Mouse (Mus musculus): ENCODE results near the gene Fam166b.
A peak's percentile ranks its signal among the peaks of the same experiment; 100 is the strongest.

Fam166b gene

GRCm38 (mm10) chr4:43428946-43429345, at the start of gene Fam166b:
Fam166b (minus strand) TSS chr4:43429134.
- DNase-seq, result no peak

GRCm38 (mm10) chr4:43478534-43478858, 49.6 kb upstream of the Fam166b start:
- DNase-seq, result no peak

- peak; percentile 91 for DNase-seq
These were observed 49.1 kb upstream of the Fam166b start for GRCm38 (mm10) chr4:43477857-43478533.

- DNase-seq, result no peak
These were observed 47.7 kb upstream of the Fam166b start for GRCm38 (mm10) chr4:43476604-43477003.

GRCm38 (mm10) chr4:43473636-43474035, 44.7 kb upstream of the Fam166b start:
- no peak for DNase-seq

- no peak for DNase-seq
These were observed 41.4 kb upstream of the Fam166b start for GRCm38 (mm10) chr4:43470301-43470700.

GRCm38 (mm10) chr4:43466872-43467271, 37.9 kb upstream of the Fam166b start:
- no peak for DNase-seq

- DNase-seq, result no peak
These were observed 37.0 kb upstream of the Fam166b start for GRCm38 (mm10) chr4:43465935-43466334.

- DNase-seq, result no peak
These were observed 34.2 kb upstream of the Fam166b start for GRCm38 (mm10) chr4:43463102-43463501.

GRCm38 (mm10) chr4:43457124-43457523, 28.2 kb upstream of the Fam166b start:
- no peak for DNase-seq

GRCm38 (mm10) chr4:43456470-43456869, 27.5 kb upstream of the Fam166b start:
- DNase-seq, result no peak

- DNase-seq, result no peak
These were observed 25.3 kb upstream of the Fam166b start, which contains the start of gene Cd72 for GRCm38 (mm10) chr4:43454041-43454836. Cd72 (minus strand) TSS chr4:43454628.

GRCm38 (mm10) chr4:43453413-43453812, 24.5 kb upstream of the Fam166b start:
- no peak for DNase-seq

- DNase-seq, result no peak
These were observed 23.4 kb upstream of the Fam166b start for GRCm38 (mm10) chr4:43452315-43452714.

- DNase-seq, result no peak
These were observed 19.6 kb upstream of the Fam166b start for GRCm38 (mm10) chr4:43448554-43448953.

- no peak for DNase-seq
These were observed 18.3 kb upstream of the Fam166b start for GRCm38 (mm10) chr4:43447251-43447650.

GRCm38 (mm10) chr4:43443511-43443910, 14.6 kb upstream of the Fam166b start:
- DNase-seq, result peak; percentile 60

- peak; percentile 85 for DNase-seq
These were observed 13.8 kb upstream of the Fam166b start for GRCm38 (mm10) chr4:43442456-43443361.

- peak; percentile 99 for DNase-seq
These were observed 13.1 kb upstream of the Fam166b start for GRCm38 (mm10) chr4:43442044-43442443.

- no peak for DNase-seq
These were observed 12.7 kb upstream of the Fam166b start, which contains the start of gene Tesk1 for GRCm38 (mm10) chr4:43441639-43442038. Tesk1 (plus strand) TSS chr4:43441939.

- no peak for DNase-seq
These were observed 3.9 kb upstream of the Fam166b start for GRCm38 (mm10) chr4:43432832-43433231.

- peak; percentile 82 for DNase-seq
These were observed 2.8 kb upstream of the Fam166b start for GRCm38 (mm10) chr4:43431690-43432089.

- no peak for DNase-seq
These were observed 613 bp downstream of the Fam166b start for GRCm38 (mm10) chr4:43428180-43428861.

Data from cerebellum, adult 9-11 months (tissue).